Mouse (Mus musculus) adrenal gland, adult 2 months (tissue): Measurements from ENCODE around the gene RPS10-NUDT3. TPM values are rescaled to one million over a fixed set of nuclear protein-coding genes. Genes with fewer than 3 reads are reported as not detected.
A peak's percentile ranks its signal among the peaks of the same experiment; 100 is the strongest.

Experiments
- DNase-seq: peaks from one replicate; pipeline ENCODE4 v3.0.0; 2021
- polyA plus RNA-seq: library from polyadenylated mRNA; depleted of rRNA; stranded (reverse); fragments of >200 nt; gene quantifications from 2 replicates; pipeline ENCODE4 v1.2.3, GENCODE M21; 2012; rRNA removed
- total RNA-seq, 2 experiments: library from RNA; stranded (reverse); gene quantifications; 2 replicates each; pipeline ENCODE4 v1.2.3; 2021

RPS10-NUDT3 gene
- total and polyA plus RNA-seq, 3 experiments: not detected

- no peak for DNase-seq
Observed at GRCm38 (mm10) chr17:27554062-27554960, 80.7 kb downstream of the RPS10-NUDT3 start.

GRCm38 (mm10) chr17:27552215-27553201 is 82.5 kb downstream of the RPS10-NUDT3 start:
- no peak for DNase-seq

GRCm38 (mm10) chr17:27551393-27551940 is 83.6 kb downstream of the RPS10-NUDT3 start:
- no peak for DNase-seq

- DNase-seq: peak; percentile 53
Observed at GRCm38 (mm10) chr17:27549234-27549633, 85.8 kb downstream of the RPS10-NUDT3 start.

- peak; percentile 93 for DNase-seq
Observed at GRCm38 (mm10) chr17:27547253-27547868, 87.7 kb downstream of the RPS10-NUDT3 start.

GRCm38 (mm10) chr17:27546574-27547085 is 88.4 kb downstream of the RPS10-NUDT3 start:
- DNase-seq: no peak

- DNase-seq: no peak
Observed at GRCm38 (mm10) chr17:27545991-27546390, 89.0 kb downstream of the RPS10-NUDT3 start.

GRCm38 (mm10) chr17:27544551-27544950 is 90.5 kb downstream of the RPS10-NUDT3 start:
- no peak for DNase-seq

- no peak for DNase-seq
Observed at GRCm38 (mm10) chr17:27541984-27542383, 93.0 kb downstream of the RPS10-NUDT3 start.

- DNase-seq: no peak
Observed at GRCm38 (mm10) chr17:27541261-27541660, 93.8 kb downstream of the RPS10-NUDT3 start.

- peak; percentile 88 for DNase-seq
Observed at GRCm38 (mm10) chr17:27534718-27535117, 100.3 kb downstream of the RPS10-NUDT3 start.

GRCm38 (mm10) chr17:27533354-27533753 is 101.7 kb downstream of the RPS10-NUDT3 start:
- DNase-seq: no peak

- peak; percentile 66 for DNase-seq
Observed at GRCm38 (mm10) chr17:27532095-27532494, 102.9 kb downstream of the RPS10-NUDT3 start.

Other genes with a start within 250 kb of the RPS10-NUDT3 start
- 1 to 10 TPM; 5.5 to 9.0 TPM for gene Grm4, start 113.8 kb downstream of the RPS10-NUDT3 start, total RNA-seq
- 0.08 and 0.31 TPM in 2 replicates for gene Grm4, start 113.8 kb downstream of the RPS10-NUDT3 start, polyA plus RNA-seq
- gene Hmga1, start 78.7 kb downstream of the RPS10-NUDT3 start, total RNA-seq: 10 to 100 TPM; 12.2 to 26.8 TPM
- 38.9 and 44.2 TPM in 2 replicates for gene Hmga1, start 78.7 kb downstream of the RPS10-NUDT3 start, polyA plus RNA-seq
- 10 to 100 TPM; 28.0 to 35.9 TPM for gene AI413582, start 69.5 kb downstream of the RPS10-NUDT3 start, total RNA-seq
- gene AI413582, start 69.5 kb downstream of the RPS10-NUDT3 start, polyA plus RNA-seq: 64.8 and 65.5 TPM in 2 replicates
- 100 to 1,000 TPM; 152 to 217 TPM for gene Nudt3, start 11.7 kb downstream of the RPS10-NUDT3 start, total RNA-seq
- gene Nudt3, start 11.7 kb downstream of the RPS10-NUDT3 start, polyA plus RNA-seq: 114 and 124 TPM in 2 replicates
- 1,000 to 10,000 TPM; 1,036 to 1,116 TPM for gene Rps10, start 1.4 kb upstream of the RPS10-NUDT3 start, total RNA-seq
- 886 and 939 TPM in 2 replicates for gene Rps10, start 1.4 kb upstream of the RPS10-NUDT3 start, polyA plus RNA-seq
- gene Pacsin1, start 20.3 kb upstream of the RPS10-NUDT3 start, total RNA-seq: 1 to 10 TPM; 2.5 to 5.6 TPM
- gene Pacsin1, start 20.3 kb upstream of the RPS10-NUDT3 start, polyA plus RNA-seq: 3.0 and 3.8 TPM in 2 replicates
- gene Spdef, start 93.7 kb upstream of the RPS10-NUDT3 start, total RNA-seq: under 1 TPM in 1 of 2 experiments, not detected in 1; 0.28 TPM
- 0.11 and 0.47 TPM in 2 replicates for gene Spdef, start 93.7 kb upstream of the RPS10-NUDT3 start, polyA plus RNA-seq
- gene D17Wsu92e, start 185.4 kb upstream of the RPS10-NUDT3 start, total RNA-seq: 100 to 1,000 TPM; 159 to 164 TPM
- 113 and 145 TPM in 2 replicates for gene D17Wsu92e, start 185.4 kb upstream of the RPS10-NUDT3 start, polyA plus RNA-seq
- 10 to 100 TPM; 74.5 to 79.8 TPM for gene Snrpc, start 202.9 kb upstream of the RPS10-NUDT3 start, total RNA-seq
- gene Snrpc, start 202.9 kb upstream of the RPS10-NUDT3 start, polyA plus RNA-seq: 180 and 188 TPM in 2 replicates
- 10 to 100 TPM; 25.2 to 38.7 TPM for gene Uhrf1bp1, start 221.2 kb upstream of the RPS10-NUDT3 start, total RNA-seq
- 14.1 and 15.0 TPM in 2 replicates for gene Uhrf1bp1, start 221.2 kb upstream of the RPS10-NUDT3 start, polyA plus RNA-seq